Mouse (Mus musculus): ENCODE measurements around the gene Cyp2w1. TPM values are rescaled to one million over a fixed set of nuclear protein-coding genes. Genes with fewer than 3 reads are reported as not detected.
A peak's percentile ranks its signal among the peaks of the same experiment; 100 is the strongest.

Gene Cyp2w1
- polyA plus RNA-seq, 1 experiment from 2014 or later = not detected

GRCm38 (mm10) chr5:139345364-139345714 is 7.1 kb upstream of the Cyp2w1 start:
- CTCF ChIA-PET = interaction anchor here (1.1 to 5.0 kb wide), 4 partner anchors 9 to 93 kb away, joined by 3 to 35 read pairs (median 18); partner anchors contain the start of genes Cyp2w1 and Get4
- no peaks in the 10 kb centered on the region for H3K27me3 ChIP-seq
- DNase-seq (ENCODE audit: low read depth, low spot score) (no peak), ATAC-seq (no peak)
- in situ Hi-C loops (cut with MboI; ENCODE audit: low pct_unique_long_range_greater_than_20kb) = loop anchor here (10.0 kb wide), 1 partner anchor 501 kb away; no protein-coding TSS in a partner anchor
- no peak for TF ChIP-seq CTCF (IDR thresholded peaks at IDR 0.05)
- POLR2A ChIA-PET = interaction anchor here (1.0 kb wide), 2 partner anchors 13 to 89 kb away, joined by 3 to 4 read pairs; no protein-coding TSS in a partner anchor

GRCm38 (mm10) chr5:139347225-139347624 is 5.2 kb upstream of the Cyp2w1 start:
- H3K27me3 ChIP-seq = no peaks in the 10 kb centered on the region
- CTCF ChIA-PET = interaction anchor here (1.0 to 3.4 kb wide), 4 partner anchors 10 to 65 kb away, joined by 3 to 18 read pairs (median 14); partner anchors contain the start of gene Adap1
- in situ Hi-C loops (cut with MboI; ENCODE audit: low pct_unique_long_range_greater_than_20kb) = loop anchor here (10.0 kb wide), 1 partner anchor 502 kb away; no protein-coding TSS in a partner anchor
- no peak for TF ChIP-seq CTCF (IDR thresholded peaks at IDR 0.05)
- ATAC-seq (no peak), DNase-seq (ENCODE audit: low read depth, low spot score) (no peak)
- POLR2A ChIA-PET = interaction anchor here (0.6 to 1.3 kb wide), 4 partner anchors 9 to 241 kb away, joined by 3 to 5 read pairs (median 4); partner anchors contain the start of gene Get4

GRCm38 (mm10) chr5:139349713-139350112 is 2.7 kb upstream of the Cyp2w1 start:
- ATAC-seq (no peak), DNase-seq (ENCODE audit: low read depth, low spot score) (no peak)
- ChIA-PET POLR2A (no interaction called here), CTCF (interaction anchor here (0.7 to 4.6 kb wide), 3 partner anchors 18 to 29 kb away, joined by 3 to 37 read pairs (median 7); no protein-coding TSS in a partner anchor)
- in situ Hi-C loops (cut with MboI; ENCODE audit: low pct_unique_long_range_greater_than_20kb) = loop anchor here (10.0 to 25.0 kb wide), 2 partner anchors 313 to 505 kb away; no protein-coding TSS in a partner anchor
- no peaks in the 10 kb centered on the region for H3K27me3 ChIP-seq
- no peak for TF ChIP-seq CTCF (IDR thresholded peaks at IDR 0.05)

- in situ Hi-C loops (cut with MboI; ENCODE audit: low pct_unique_long_range_greater_than_20kb) = loop anchor here (25.0 kb wide), 1 partner anchor 311 kb away; no protein-coding TSS in a partner anchor
- no peak for DNase-seq (ENCODE audit: low read depth, low spot score)
- TF ChIP-seq CTCF (IDR thresholded peaks at IDR 0.05) = no peak
- H3K27me3 ChIP-seq = no peaks in the 10 kb centered on the region
- CTCF ChIA-PET = interaction anchor here (0.7 to 5.0 kb wide), 5 partner anchors 12 to 69 kb away, joined by 3 to 37 read pairs (median 7); no protein-coding TSS in a partner anchor
- POLR2A ChIA-PET = no interaction called here
- ATAC-seq = no peak
Measured at GRCm38 (mm10) chr5:139351134-139351533, 1.3 kb upstream of the Cyp2w1 start, which contains the start of gene Cox19. Gene Cox19 (minus strand): TSS chr5:139351418.

GRCm38 (mm10) chr5:139351628-139352027 is 789 bp upstream of the Cyp2w1 start:
- ATAC-seq (no peak), DNase-seq (ENCODE audit: low read depth, low spot score) (no peak)
- in situ Hi-C loops (cut with MboI; ENCODE audit: low pct_unique_long_range_greater_than_20kb) = loop anchor here (25.0 kb wide), 1 partner anchor 311 kb away; no protein-coding TSS in a partner anchor
- H3K27me3 ChIP-seq = no peaks in the 10 kb centered on the region
- TF ChIP-seq CTCF (IDR thresholded peaks at IDR 0.05) = no peak
- POLR2A ChIA-PET = interaction anchor here (0.6 to 1.0 kb wide), 2 partner anchors 8 to 74 kb away, joined by 3 to 7 read pairs; no protein-coding TSS in a partner anchor
- CTCF ChIA-PET = interaction anchor here (0.7 to 5.0 kb wide), 5 partner anchors 12 to 69 kb away, joined by 3 to 37 read pairs (median 7); no protein-coding TSS in a partner anchor

GRCm38 (mm10) chr5:139353496-139353895 is 1.1 kb downstream of the Cyp2w1 start:
- POLR2A ChIA-PET = interaction anchor here (1.4 kb wide), 1 partner anchor 10 kb away, joined by 5 read pairs; no protein-coding TSS in a partner anchor
- DNase-seq (ENCODE audit: low read depth, low spot score) = no peak

GRCm38 (mm10) chr5:139353946-139354345 is 1.5 kb downstream of the Cyp2w1 start:
- TF ChIP-seq CTCF (IDR thresholded peaks at IDR 0.05) = no peak
- no peak for ATAC-seq
- no peaks in the 10 kb centered on the region for H3K27me3 ChIP-seq
- POLR2A ChIA-PET = interaction anchor here (1.4 kb wide), 1 partner anchor 10 kb away, joined by 5 read pairs; no protein-coding TSS in a partner anchor
- in situ Hi-C loops (cut with MboI; ENCODE audit: low pct_unique_long_range_greater_than_20kb) = loop anchor here (25.0 kb wide), 1 partner anchor 308 kb away; no protein-coding TSS in a partner anchor
- DNase-seq (ENCODE audit: low read depth, low spot score) = no peak
- CTCF ChIA-PET = interaction anchor here (1.1 to 5.0 kb wide), 10 partner anchors 10 to 75 kb away, joined by 3 to 37 read pairs (median 5); partner anchors contain the start of gene Gpr146

More at GRCm38 (mm10) chr5:139353496-139353895, 1.1 kb downstream of the Cyp2w1 start:
- ATAC-seq = no peak
- CTCF ChIA-PET = interaction anchor here (1.1 to 5.0 kb wide), 10 partner anchors 9 to 75 kb away, joined by 3 to 37 read pairs (median 5); partner anchors contain the start of gene Gpr146
- TF ChIP-seq CTCF (IDR thresholded peaks at IDR 0.05) = no peak
- in situ Hi-C loops (cut with MboI; ENCODE audit: low pct_unique_long_range_greater_than_20kb) = loop anchor here (25.0 kb wide), 1 partner anchor 309 kb away; no protein-coding TSS in a partner anchor
- H3K27me3 ChIP-seq = no peaks in the 10 kb centered on the region

- no peaks in the 10 kb centered on the region for H3K27me3 ChIP-seq
- POLR2A ChIA-PET = interaction anchor here (1.7 kb wide), 1 partner anchor 23 kb away, joined by 6 read pairs; no protein-coding TSS in a partner anchor
- DNase-seq (ENCODE audit: low read depth, low spot score) (no peak), ATAC-seq (no peak)
- in situ Hi-C loops (cut with MboI; ENCODE audit: low pct_unique_long_range_greater_than_20kb) = loop anchor here (25.0 kb wide), 1 partner anchor 307 kb away; no protein-coding TSS in a partner anchor
- no peak for TF ChIP-seq CTCF (IDR thresholded peaks at IDR 0.05)
- CTCF ChIA-PET = interaction anchor here (0.8 to 5.0 kb wide), 8 partner anchors 11 to 77 kb away, joined by 3 to 35 read pairs (median 12); no protein-coding TSS in a partner anchor
Measured at GRCm38 (mm10) chr5:139355235-139355772, 2.9 kb downstream of the Cyp2w1 start.

GRCm38 (mm10) chr5:139358653-139359052 is 6.2 kb downstream of the Cyp2w1 start:
- CTCF ChIA-PET = interaction anchor here (0.6 to 3.3 kb wide), 8 partner anchors 11 to 55 kb away, joined by 3 to 14 read pairs (median 4); no protein-coding TSS in a partner anchor

GRCm38 (mm10) chr5:139359244-139359643 is 6.8 kb downstream of the Cyp2w1 start:
- in situ Hi-C loops (cut with MboI; ENCODE audit: low pct_unique_long_range_greater_than_20kb) = loop anchor here (25.0 kb wide), 1 partner anchor 303 kb away; no protein-coding TSS in a partner anchor
- POLR2A ChIA-PET = interaction anchor here (0.5 to 0.8 kb wide), 2 partner anchors 10 to 100 kb away, joined by 3 to 7 read pairs; no protein-coding TSS in a partner anchor

More at GRCm38 (mm10) chr5:139358653-139359052, 6.2 kb downstream of the Cyp2w1 start:
- no peak for TF ChIP-seq CTCF (IDR thresholded peaks at IDR 0.05)
- POLR2A ChIA-PET = no interaction called here
- no peaks in the 10 kb centered on the region for H3K27me3 ChIP-seq
- in situ Hi-C loops (cut with MboI; ENCODE audit: low pct_unique_long_range_greater_than_20kb) = loop anchor here (25.0 kb wide), 1 partner anchor 304 kb away; no protein-coding TSS in a partner anchor
- no peak for DNase-seq (ENCODE audit: low read depth, low spot score)
- ATAC-seq = peak; percentile 37

More at GRCm38 (mm10) chr5:139359244-139359643, 6.8 kb downstream of the Cyp2w1 start:
- CTCF ChIA-PET = interaction anchor here (1.0 to 3.3 kb wide), 9 partner anchors 12 to 146 kb away, joined by 3 to 14 read pairs (median 5); no protein-coding TSS in a partner anchor
- ATAC-seq (no peak), DNase-seq (ENCODE audit: low read depth, low spot score) (no peak)
- TF ChIP-seq CTCF (IDR thresholded peaks at IDR 0.05) = no peak
- H3K27me3 ChIP-seq = no peaks in the 10 kb centered on the region

All from Patski (cell line).